Mouse (Mus musculus): ENCODE data around the gene Myh8. TPM values are rescaled to one million over a fixed set of nuclear protein-coding genes. Genes with fewer than 3 reads are reported as not detected.
A peak's percentile ranks its signal among the peaks of the same experiment; 100 is the strongest.

The Myh8 gene
- polyA plus RNA-seq, 1 experiment from 2014 or later = 0.39 TPM

DNA sequence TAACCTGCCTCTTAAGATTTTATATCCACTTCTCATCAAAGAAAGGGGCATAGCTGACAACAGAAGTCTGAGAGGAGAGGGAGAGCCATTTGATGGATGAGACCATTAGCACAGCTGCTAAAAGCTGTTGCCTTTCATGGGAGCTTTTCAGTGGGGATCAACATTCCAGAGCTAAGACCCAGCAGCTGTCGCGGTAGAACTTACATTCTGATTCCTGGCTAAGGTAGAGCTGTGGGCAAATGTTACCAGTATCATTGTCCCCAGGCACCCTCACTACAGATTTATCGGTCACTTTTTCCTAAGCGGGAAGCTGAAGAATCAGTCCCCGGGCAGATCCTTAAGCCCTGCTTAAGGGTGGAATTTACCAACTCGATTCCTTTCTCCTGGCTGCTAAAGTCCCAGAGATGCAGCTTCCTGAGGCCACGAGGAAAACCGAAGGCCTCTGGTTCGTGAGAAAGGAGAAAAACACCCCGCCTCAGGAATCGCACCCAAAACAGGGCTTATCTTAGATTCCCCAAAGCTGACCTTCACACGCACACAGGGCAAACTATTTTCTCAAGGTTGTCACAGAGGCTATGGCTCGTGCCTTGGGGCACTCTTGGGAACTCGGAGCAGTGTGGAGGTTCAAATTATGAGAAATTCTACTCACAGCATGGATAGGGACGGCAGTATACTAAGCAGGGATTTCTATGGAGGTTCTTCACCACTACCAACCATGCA lies 37.0 kb downstream of the Myh8 start:
- H3K9ac ChIP-seq = no peak overlapping the region
- WGBS = 28% methylated on average over 15 of the region's 15 CpGs
- H3K4me3 ChIP-seq = no peak overlapping the region
- H3K4me1 ChIP-seq = no peaks in the 10 kb centered on the region
- H3K36me3 ChIP-seq = no peaks in the 10 kb centered on the region
- H3K9me3 ChIP-seq = no peaks in the 10 kb centered on the region
- H3K27ac ChIP-seq = no peak overlapping the region
- H3K27me3 ChIP-seq = no peaks in the 10 kb centered on the region
- no peak overlapping the region for H3K4me2 ChIP-seq
- no peak for ATAC-seq (ENCODE audit: borderline replicate concordance, extremely low read depth, low FRiP score, low TSS enrichment)

DNA sequence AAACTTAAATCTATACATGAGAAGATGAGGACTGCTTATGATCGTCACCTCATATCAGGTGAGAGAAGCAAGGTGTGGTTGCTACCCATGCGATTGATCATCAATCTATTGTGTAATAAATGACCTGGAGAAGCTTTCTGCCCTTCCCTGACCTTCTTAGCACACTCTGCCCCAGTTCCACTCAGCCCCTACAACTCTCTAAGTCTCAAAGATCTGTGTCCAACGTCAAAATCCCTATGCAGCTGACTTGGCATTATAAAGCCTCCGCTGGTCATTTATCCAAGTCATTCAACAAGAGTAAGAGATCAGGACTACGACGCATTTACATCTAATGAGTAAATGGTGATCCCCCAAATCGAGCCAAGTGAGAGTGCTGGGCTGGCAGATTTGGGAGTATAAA lies 44.4 kb downstream of the Myh8 start, which contains the start of gene Myh13:
TSS of gene Myh13 (plus strand) at position 301 of the 400 bp plus-strand sequence.
- Histone ChIP-seq H3K36me3 (no peaks in the 10 kb centered on the region), H3K27me3 (no peaks in the 10 kb centered on the region), H3K4me2 (no peak within 1 kb of the TSS), H3K4me3 (no peak within 1 kb of the TSS), H3K9ac (no peak within 1 kb of the TSS), H3K9me3 (no peaks in the 10 kb centered on the region), H3K27ac (no peak within 1 kb of the TSS), H3K4me1 (no peaks in the 10 kb centered on the region)
- no peak for ATAC-seq (ENCODE audit: borderline replicate concordance, extremely low read depth, low FRiP score, low TSS enrichment)
- WGBS = 83% methylated on average over 7 of the region's 7 CpGs

DNA sequence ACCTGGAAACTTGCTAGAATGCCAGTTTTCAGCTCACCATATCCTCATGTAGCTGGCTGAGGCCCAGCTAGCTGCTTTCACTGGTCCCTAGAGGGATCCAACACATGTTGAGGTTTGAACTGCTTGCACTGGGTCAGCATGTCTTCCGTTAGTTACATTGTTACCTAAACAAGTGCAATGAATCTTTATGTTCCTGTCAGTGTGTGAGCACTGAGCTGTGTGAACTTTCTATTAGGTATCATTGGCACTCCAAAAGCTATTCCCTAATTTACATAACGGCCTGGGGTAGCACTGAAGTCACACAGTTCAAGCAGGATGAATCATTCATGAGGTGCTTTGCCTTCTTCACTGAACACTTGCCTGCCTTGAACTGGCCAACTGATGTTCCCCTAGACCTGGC lies 49.6 kb downstream of the Myh8 start:
- H3K4me3 ChIP-seq = no peak overlapping the region
- no peak overlapping the region for H3K4me2 ChIP-seq
- H3K27ac ChIP-seq = no peak overlapping the region
- no peak for ATAC-seq (ENCODE audit: borderline replicate concordance, extremely low read depth, low FRiP score, low TSS enrichment)
- no peaks in the 10 kb centered on the region for H3K9me3 ChIP-seq
- no peaks in the 10 kb centered on the region for H3K36me3 ChIP-seq
- H3K27me3 ChIP-seq = no peaks in the 10 kb centered on the region
- H3K4me1 ChIP-seq = no peaks in the 10 kb centered on the region
- WGBS = 74% methylated on average over 2 of the region's 2 CpGs
- no peak overlapping the region for H3K9ac ChIP-seq

DNA sequence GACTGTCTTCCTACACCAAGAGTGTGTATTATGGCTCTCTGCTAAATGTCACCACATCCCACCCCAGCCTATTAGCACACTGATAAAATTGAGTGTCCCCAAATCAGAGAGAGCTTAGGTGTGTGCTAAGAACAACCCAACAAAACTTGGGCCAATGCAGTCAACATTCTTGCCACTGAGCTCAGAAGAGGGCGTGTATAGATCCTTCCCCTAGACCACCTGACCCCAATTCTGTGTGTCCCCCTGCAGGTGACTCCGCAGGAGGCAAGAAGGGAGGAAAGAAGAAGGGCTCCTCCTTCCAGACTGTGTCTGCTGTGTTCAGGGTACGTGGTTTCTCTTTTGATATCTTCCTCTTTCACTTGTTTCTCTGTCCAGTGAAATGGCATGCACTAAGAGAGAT lies 67.6 kb downstream of the Myh8 start:
- Histone ChIP-seq H3K27me3 (no peaks in the 10 kb centered on the region), H3K27ac (no peak overlapping the region), H3K9me3 (no peaks in the 10 kb centered on the region), H3K4me3 (no peak overlapping the region), H3K4me2 (no peak overlapping the region), H3K4me1 (no peaks in the 10 kb centered on the region), H3K36me3 (no peaks in the 10 kb centered on the region), H3K9ac (no peak overlapping the region)
- no peak for ATAC-seq (ENCODE audit: borderline replicate concordance, extremely low read depth, low FRiP score, low TSS enrichment)
- WGBS = 45% methylated on average over 3 of the region's 3 CpGs

DNA sequence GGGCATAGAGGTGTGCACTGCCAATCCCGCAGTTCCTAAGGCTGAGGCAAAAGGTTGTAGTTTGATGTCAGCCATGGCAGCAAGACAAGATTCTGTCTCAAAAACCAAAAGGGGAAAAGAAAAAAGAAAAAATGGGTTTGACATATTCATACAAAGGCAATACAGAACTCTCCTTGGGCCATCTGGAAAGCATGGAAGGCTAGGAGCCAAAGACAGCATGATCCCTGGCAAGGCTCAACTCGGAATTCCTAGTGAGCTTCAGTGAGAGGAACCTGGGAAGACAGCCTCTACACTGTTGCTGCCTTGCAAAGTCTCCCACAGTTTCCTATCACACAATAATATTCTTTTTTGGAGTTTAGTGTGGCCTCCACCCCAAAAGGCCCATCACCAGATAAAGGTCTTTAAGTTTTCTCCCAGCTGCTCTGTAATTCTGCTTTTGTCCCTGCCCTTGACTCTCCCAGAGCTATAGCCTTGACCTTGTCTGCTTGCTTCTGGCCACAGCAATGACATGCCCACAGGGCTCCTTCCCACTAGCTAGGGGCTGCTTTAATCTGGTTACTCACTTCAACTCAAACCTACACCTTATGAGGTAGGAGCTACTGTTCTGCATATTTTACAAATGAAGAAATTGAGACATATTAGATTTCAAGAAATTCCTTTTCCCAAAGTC lies 68.4 kb downstream of the Myh8 start:
- Histone ChIP-seq H3K36me3 (no peaks in the 10 kb centered on the region), H3K9me3 (no peaks in the 10 kb centered on the region), H3K9ac (no peak overlapping the region), H3K4me3 (no peak overlapping the region), H3K4me1 (no peaks in the 10 kb centered on the region), H3K27ac (no peak overlapping the region), H3K27me3 (no peaks in the 10 kb centered on the region), H3K4me2 (no peak overlapping the region)
- no peak for ATAC-seq (ENCODE audit: borderline replicate concordance, extremely low read depth, low FRiP score, low TSS enrichment)
- 70% methylated on average over 2 of the region's 2 CpGs for WGBS

DNA sequence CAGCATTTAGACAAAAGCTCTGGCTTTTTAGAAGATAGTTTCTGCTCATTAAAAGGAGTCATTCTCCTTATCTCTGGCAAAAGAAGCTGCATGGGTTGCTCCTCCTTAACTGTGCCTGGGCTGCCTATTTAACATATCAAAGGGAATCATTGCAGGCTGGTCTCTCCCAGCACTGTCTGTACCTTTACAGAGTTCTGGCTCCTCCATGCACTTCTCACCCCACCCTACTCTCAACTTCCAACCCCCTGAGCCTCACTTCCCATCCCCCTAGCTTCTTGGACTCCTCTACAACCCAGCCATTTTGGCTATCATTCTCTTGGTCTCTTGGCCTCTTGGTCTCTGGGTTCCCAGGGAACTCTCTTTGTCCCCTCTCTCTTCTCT lies 68.9 kb downstream of the Myh8 start:
- Histone ChIP-seq H3K27ac (no peak overlapping the region), H3K27me3 (no peaks in the 10 kb centered on the region), H3K4me3 (no peak overlapping the region), H3K4me1 (no peaks in the 10 kb centered on the region), H3K9ac (no peak overlapping the region), H3K9me3 (no peaks in the 10 kb centered on the region), H3K4me2 (no peak overlapping the region), H3K36me3 (no peaks in the 10 kb centered on the region)
- no peak for ATAC-seq (ENCODE audit: borderline replicate concordance, extremely low read depth, low FRiP score, low TSS enrichment)

DNA sequence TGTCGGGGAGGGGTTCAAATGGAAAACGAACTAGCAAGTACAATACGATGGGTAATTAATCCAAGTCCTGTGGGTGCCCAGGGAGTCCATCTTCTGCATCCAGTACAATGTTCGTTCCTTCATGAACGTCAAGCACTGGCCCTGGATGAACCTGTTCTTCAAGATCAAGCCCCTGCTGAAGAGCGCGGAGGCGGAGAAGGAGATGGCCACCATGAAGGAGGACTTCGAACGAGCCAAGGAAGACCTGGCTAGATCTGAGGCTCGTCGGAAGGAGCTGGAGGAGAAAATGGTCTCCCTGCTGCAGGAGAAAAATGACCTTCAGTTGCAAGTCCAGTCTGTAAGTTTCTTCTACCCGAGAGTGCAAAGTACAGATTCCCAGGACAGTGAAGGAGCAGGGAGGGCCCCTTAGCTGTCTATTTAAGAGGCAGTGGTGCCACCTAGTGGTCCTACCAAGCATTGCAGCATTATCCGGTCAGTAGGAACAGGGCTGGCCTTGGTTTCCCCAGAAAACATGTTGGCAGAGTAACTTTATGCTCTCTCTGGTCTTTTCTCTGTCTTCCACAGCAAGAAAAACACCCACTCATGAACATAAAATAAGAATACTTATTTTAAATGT lies 73.3 kb downstream of the Myh8 start:
- Histone ChIP-seq H3K9me3 (no peaks in the 10 kb centered on the region), H3K4me2 (peak overlapping the region; percentile 32; the same call in 1 of the 2 replicates), H3K4me1 (no peaks in the 10 kb centered on the region), H3K36me3 (no peaks in the 10 kb centered on the region), H3K27ac (no peak overlapping the region), H3K4me3 (no peak overlapping the region), H3K9ac (no peak overlapping the region), H3K27me3 (no peaks in the 10 kb centered on the region)
- ATAC-seq (ENCODE audit: borderline replicate concordance, extremely low read depth, low FRiP score, low TSS enrichment) = no peak
- WGBS = 47% methylated on average over 14 of the region's 14 CpGs

DNA sequence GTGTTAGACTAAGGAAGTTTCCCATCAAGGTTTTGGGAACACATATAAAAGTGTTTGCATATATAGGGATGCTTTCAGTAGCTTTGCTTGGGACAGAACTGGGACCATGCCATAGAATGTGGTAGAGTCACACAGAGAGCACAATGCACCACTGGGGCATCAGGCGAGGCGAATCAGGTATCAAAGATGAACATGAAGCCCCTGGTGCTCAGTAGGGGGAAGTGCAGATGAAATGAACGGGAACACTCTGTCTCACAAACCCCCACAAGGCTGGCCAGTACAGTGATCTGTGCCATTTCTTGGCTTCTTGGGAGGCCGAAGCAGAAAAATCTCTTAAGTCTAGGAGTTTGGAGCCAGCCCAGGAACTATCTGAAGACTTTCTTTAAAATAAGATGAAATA lies 76.1 kb downstream of the Myh8 start:
- no peaks in the 10 kb centered on the region for H3K27me3 ChIP-seq
- no peak for ATAC-seq (ENCODE audit: borderline replicate concordance, extremely low read depth, low FRiP score, low TSS enrichment)
- WGBS = 57% methylated on average over 4 of the region's 4 CpGs

DNA sequence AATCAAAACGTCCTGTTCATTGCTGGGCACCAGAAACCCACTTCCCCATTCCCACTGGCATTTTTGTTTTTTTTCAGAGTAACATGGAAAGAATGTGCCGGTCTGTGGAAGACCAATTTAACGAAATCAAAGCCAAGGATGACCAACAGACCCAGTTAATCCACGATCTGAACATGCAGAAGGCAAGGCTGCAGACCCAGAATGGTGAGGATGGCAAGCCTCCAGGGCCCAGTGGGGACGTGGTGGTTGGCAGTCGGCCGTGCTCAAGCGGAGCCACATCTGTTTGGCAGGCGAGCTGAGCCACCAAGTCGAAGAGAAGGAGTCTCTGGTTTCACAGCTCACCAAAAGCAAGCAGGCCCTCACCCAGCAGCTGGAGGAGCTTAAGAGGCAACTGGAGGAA lies 81.1 kb downstream of the Myh8 start:
- H3K4me3 ChIP-seq = no peak overlapping the region
- no peak overlapping the region for H3K27ac ChIP-seq
- 69% methylated on average over 10 of the region's 10 CpGs for WGBS
- H3K4me1 ChIP-seq = no peaks in the 10 kb centered on the region
- no peaks in the 10 kb centered on the region for H3K36me3 ChIP-seq
- H3K27me3 ChIP-seq = no peaks in the 10 kb centered on the region
- ATAC-seq (ENCODE audit: borderline replicate concordance, extremely low read depth, low FRiP score, low TSS enrichment) = no peak
- H3K9ac ChIP-seq = no peak overlapping the region
- no peak overlapping the region for H3K4me2 ChIP-seq
- no peaks in the 10 kb centered on the region for H3K9me3 ChIP-seq

More for the DNA sequence above, 76.1 kb downstream of the Myh8 start:
- Histone ChIP-seq H3K9ac (no peak overlapping the region), H3K4me3 (no peak overlapping the region), H3K36me3 (no peaks in the 10 kb centered on the region), H3K9me3 (no peaks in the 10 kb centered on the region), H3K27ac (no peak overlapping the region), H3K4me1 (no peaks in the 10 kb centered on the region), H3K4me2 (no peak overlapping the region)

Other genes with a start within 250 kb of the Myh8 start
- 25.7 and 28.5 TPM in 2 replicates for gene Adprm, start 224.5 kb upstream of the Myh8 start, polyA plus RNA-seq (2015; fragmentation: Nextera tagmentation; extraction: Ambion mirVana)
- gene Sco1, start 224.5 kb upstream of the Myh8 start, polyA plus RNA-seq (2015; fragmentation: Nextera tagmentation; extraction: Ambion mirVana) = 17.2 TPM in 2 replicates
- gene Myh3, start 198.8 kb upstream of the Myh8 start, polyA plus RNA-seq (2015; fragmentation: Nextera tagmentation; extraction: Ambion mirVana) = 0.59 and 1.9 TPM in 2 replicates
- not detected in 2 replicates for gene Myh2, start 106.1 kb upstream of the Myh8 start, polyA plus RNA-seq (2015; fragmentation: Nextera tagmentation; extraction: Ambion mirVana)
- gene Myh1, start 77.1 kb upstream of the Myh8 start, polyA plus RNA-seq (2015; fragmentation: Nextera tagmentation; extraction: Ambion mirVana) = 0.09 and 0.10 TPM in 2 replicates
- 0.02 TPM in 1 of 2 replicates, not detected in the other for gene Myh4, start 39.1 kb upstream of the Myh8 start, polyA plus RNA-seq (2015; fragmentation: Nextera tagmentation; extraction: Ambion mirVana)
- 0.07 and 0.38 TPM in 2 replicates for gene Myh13, start 44.5 kb downstream of the Myh8 start, polyA plus RNA-seq (2015; fragmentation: Nextera tagmentation; extraction: Ambion mirVana)
- 11.7 and 13.0 TPM in 2 replicates for gene Gas7, start 178.3 kb downstream of the Myh8 start, polyA plus RNA-seq (2015; fragmentation: Nextera tagmentation; extraction: Ambion mirVana)

Measured in lung, embryonic 15.5 days (tissue).